Mouse (Mus musculus): ENCODE results near the gene Mesd.

Mesd gene

DNA sequence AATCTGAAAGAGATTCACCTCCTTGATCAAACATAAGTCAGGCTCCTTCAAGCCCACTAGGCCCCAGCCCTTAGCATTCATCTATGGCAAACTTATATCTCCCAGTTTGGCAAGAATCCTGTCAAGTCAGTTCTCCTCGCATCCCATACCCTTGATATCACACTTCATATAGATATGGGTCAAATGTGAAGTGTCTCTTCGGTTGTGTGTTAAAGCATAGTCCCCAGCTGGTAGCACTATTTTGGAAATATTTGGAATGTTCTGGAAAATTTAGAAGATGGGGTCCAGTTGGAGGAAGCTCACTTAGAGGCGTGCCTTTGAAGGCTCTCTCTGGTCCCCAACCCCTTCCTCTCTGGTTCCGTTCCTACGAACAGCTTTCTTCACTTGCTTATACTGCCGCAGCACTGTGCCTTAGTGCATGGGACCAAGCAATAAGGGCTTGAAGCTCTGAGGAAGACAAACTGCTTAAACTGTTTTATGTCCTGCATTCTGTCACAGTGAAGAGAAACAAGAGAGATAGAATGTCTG lies 29.2 kb downstream of the Mesd start:
- DNase-seq (ENCODE audit: low spot score in 2 of 2): no peak

- DNase-seq (ENCODE audit: low spot score in 2 of 2): no peak
Observed at GRCm38 (mm10) chr7:83913995-83914394, 29.7 kb downstream of the Mesd start.

DNA sequence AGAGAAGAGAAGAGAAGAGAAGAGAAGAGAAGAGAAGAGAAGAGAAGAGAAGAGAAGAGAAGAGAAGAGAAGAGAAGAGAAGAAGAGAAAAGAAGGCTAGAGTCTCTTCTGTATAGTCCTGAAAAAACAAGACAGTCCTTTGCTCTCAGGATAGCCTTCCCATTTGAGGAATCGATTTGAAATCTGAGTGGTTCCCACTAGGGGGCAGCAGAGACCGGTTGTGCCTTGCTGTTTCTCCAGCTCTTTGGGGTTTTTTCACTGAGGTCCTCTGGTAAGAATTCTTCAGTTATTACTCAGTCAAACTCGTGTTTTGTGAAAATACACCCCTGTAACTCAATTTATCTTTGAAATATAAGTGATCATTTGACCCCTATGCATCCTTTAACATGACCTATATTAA lies 30.3 kb downstream of the Mesd start:
- peak; percentile 70 to 89 for DNase-seq (ENCODE audit: low spot score in 2 of 2)

GRCm38 (mm10) chr7:83920241-83920640 lies 36.0 kb downstream of the Mesd start:
- no peak for DNase-seq (ENCODE audit: low spot score in 2 of 2)

GRCm38 (mm10) chr7:83921637-83922036 lies 37.4 kb downstream of the Mesd start:
- DNase-seq (ENCODE audit: low spot score in 2 of 2): no peak

- no peak for DNase-seq (ENCODE audit: low spot score in 2 of 2)
Observed at GRCm38 (mm10) chr7:83939017-83939721, 54.9 kb downstream of the Mesd start.

DNA sequence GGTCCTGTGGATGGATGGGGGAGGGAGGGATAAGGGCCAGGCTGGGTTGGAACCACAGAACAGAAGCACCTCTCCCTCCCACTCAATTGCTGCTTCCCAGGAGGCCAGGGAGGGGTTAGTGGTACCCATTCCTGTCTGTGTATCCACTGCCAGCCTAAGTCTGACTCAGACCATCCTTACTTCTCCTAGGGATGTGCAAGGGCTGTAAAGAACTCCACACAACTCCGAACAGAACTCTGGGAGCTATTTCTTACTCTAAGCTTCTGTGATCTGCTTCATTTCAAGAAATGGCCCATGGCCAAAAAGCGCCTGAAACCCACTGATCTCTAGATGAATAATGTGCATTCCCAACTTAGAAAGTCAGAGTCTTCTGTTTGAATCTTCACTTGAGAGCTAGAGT lies 55.9 kb downstream of the Mesd start:
- DNase-seq (ENCODE audit: low spot score in 2 of 2): no peak

GRCm38 (mm10) chr7:83941701-83942101 lies 57.4 kb downstream of the Mesd start:
- peak; percentile 6 to 11 for DNase-seq (ENCODE audit: low spot score in 2 of 2)

- no peak for DNase-seq (ENCODE audit: low spot score in 2 of 2)
Observed at GRCm38 (mm10) chr7:83948743-83949142, 64.5 kb downstream of the Mesd start.

DNA sequence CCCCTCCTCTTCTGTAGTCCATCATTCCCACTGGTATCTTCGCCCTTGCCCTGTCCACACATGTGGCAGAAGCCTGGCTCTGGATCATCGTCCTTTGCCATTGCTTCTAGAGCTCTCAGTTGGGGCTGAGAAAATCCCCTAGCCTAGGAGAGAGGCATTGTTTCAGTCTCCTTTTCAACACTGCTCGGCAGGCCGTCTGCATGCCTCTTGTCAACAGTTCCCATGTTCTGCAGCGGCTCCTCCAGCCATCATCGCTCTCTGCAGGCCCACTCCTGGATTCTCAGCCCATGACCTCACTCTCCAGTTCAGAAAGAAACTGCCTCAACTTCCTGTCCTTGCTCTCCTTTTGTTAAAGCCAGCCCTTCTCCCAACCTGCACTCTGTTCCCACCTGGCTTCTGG lies 65.4 kb downstream of the Mesd start:
- no peak for DNase-seq (ENCODE audit: low spot score in 2 of 2)

Measured in frontal cortex, postnatal 25 days (tissue).